Mouse (Mus musculus) c-Kit-positive CD71-negative TER-119-negative erythroid progenitor cells, embryonic 14.5 days (primary cell): Measurements from ENCODE around the gene Chid1.

Experiments
- DNase-seq: peaks from one replicate; pipeline ENCODE4 v3.0.0-alpha.2; 2013; ENCODE audit warnings: low read depth

Gene Chid1

GRCm38 (mm10) chr7:141502556-141502905 lies 37.1 kb downstream of the Chid1 start:
- DNase-seq, result no peak

GRCm38 (mm10) chr7:141501820-141502555 lies 37.7 kb downstream of the Chid1 start:
- no peak for DNase-seq

DNA sequence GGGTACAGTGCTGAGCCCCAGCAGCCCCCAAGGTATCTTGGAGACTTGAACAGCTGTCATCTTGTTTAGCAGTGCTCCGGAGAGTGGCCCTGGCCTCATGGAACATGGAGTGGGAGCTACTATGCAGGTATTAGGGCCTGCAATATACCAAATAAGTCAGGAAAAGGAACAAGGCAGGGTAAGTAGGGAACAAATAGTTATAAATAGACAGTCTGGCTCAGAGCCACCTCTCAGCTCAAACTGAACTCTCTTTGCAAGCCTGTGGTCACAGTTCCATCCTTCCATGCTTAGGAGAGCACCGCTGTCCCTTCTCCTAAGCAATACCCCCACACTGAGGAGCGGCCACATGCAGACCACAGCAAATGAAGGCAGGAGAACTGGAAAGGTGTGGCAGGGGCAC lies 42.1 kb downstream of the Chid1 start:
- DNase-seq, result no peak

- DNase-seq, result no peak
These were observed 43.7 kb downstream of the Chid1 start for GRCm38 (mm10) chr7:141495940-141496339.

DNA sequence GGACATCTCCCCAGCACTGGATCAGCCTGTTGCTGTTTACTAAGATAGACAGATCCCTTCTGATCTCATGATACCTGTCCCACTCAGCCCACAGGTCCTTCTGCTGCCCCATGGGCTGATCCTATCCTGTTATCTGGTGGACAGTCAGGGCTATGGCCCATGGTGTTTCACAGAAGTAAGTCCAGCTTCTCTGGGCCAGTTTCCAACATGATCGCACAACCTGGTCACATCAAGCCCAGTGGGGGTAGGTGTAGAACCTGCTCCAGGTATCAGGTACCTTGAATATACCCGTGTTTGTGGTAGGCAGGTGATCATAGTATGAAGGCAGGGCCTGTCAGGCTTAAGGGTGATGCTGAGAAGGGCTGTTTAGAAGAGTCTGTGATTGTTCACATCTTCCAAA lies 44.3 kb downstream of the Chid1 start:
- DNase-seq, result no peak

DNA sequence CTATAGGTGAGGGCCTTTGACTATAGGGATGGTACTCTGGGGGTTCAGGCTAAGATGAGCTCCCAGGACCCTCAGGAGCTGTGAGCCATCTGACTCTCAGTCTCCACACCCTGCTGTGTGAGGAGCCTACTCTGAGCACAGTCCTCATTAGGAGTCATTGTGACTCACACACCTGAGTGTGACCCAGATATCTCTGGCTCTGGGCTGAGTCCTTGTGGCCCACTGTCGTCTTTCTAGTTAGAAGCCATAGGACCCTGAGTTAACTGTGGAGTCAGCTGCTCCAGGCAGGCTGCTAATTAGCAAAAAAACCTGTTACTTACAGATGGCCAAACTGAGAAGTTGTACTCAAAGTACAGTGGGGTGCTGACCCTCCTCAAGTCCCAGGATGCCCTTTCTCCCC lies 45.9 kb downstream of the Chid1 start:
- DNase-seq, result no peak

- DNase-seq, result no peak
These were observed 46.9 kb downstream of the Chid1 start for GRCm38 (mm10) chr7:141492738-141493137.

- DNase-seq, result no peak
These were observed 48.5 kb downstream of the Chid1 start for GRCm38 (mm10) chr7:141491151-141491550.

DNA sequence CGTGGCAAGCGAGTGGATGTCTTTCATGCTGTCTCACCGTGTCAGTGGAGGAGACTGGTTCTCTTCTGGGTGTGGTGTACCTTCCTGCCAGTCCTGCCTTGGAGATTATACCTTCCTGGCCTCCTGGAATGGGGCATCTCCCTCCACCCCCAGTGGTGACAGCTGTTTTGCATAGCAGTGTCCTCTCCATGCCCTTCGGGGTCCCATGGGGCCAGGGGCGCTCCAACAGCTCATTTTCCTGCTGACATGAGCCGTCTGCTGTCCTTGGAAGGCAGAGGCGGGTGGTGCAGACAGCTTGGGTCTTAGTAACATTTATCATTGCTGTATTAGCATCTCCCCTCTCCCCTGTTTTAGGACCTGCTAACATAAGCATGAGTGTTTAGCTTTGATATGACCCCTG lies 52.5 kb downstream of the Chid1 start:
- no peak for DNase-seq

DNA sequence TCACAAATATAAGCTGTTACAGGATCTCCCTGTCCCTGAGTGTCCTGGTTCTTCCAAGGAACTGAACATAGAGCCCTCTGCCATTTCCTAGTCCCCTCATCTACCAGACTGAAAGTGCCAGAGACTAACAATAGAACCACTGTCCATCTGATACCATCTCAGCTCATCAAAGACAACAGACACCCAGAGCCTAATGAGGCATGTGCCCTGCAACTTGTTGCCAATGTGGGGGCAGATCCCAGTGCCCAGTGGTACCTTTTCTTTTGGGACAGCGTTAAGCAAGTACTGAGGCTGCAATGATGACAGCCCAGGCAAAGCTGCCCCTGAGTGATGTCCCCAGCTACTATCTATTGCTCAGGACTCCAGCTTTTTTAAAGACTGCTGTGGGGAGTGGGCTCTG lies 53.4 kb downstream of the Chid1 start:
- no peak for DNase-seq

- DNase-seq, result no peak
These were observed 54.1 kb downstream of the Chid1 start for GRCm38 (mm10) chr7:141485606-141486005.

GRCm38 (mm10) chr7:141485186-141485585 lies 54.5 kb downstream of the Chid1 start:
- no peak for DNase-seq

GRCm38 (mm10) chr7:141484186-141485120 lies 55.2 kb downstream of the Chid1 start:
- no peak for DNase-seq

DNA sequence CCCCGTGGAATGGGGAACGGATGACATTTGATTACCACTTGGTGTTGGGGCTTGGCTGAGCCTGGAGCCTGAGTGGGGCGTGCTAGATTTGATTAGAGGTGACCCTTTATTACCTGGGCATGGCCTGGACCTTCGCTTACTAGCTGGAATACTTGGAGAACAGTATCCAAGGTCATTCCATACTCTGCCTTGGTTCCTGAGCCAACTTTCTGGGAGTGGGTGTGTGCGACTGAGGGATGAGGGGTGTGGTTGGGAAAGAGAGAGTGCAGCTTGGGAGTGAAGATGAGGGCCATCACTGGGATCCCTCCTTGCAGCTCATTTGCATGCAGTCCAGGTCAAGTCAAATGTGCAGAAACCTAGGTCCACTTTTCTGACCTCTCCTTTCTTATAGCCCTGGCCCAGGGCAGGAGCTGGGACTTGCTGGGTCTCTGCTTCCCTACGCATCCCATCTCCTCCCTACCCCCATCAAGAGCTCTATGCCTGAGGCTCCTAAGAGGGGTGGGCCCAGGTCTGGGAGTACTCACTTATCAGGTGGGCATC lies 56.5 kb downstream of the Chid1 start:
- no peak for DNase-seq

DNA sequence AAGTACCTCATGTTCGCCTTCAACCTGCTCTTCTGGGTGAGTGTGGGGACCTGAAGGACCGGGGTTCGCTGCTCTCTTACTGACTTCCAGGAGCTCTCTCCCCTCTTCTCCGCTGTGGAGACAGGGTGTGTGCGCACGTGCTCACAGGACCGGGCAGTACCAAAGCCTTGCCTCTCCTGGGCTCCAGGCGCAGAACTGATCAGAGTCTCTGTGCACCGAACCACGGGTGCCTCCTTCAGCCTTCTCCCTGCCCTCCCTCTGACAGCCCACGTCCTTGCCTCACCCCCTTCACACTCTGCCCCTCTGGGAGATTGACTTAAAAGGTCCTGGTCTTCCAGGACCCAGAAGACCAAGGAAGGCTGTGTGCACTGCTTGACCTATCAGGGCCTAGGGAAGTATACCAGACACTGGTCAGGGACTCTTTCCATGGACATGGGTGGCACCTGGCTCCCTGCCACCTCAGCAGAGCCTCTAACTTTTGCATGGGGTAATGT lies 57.1 kb downstream of the Chid1 start:
- no peak for DNase-seq

DNA sequence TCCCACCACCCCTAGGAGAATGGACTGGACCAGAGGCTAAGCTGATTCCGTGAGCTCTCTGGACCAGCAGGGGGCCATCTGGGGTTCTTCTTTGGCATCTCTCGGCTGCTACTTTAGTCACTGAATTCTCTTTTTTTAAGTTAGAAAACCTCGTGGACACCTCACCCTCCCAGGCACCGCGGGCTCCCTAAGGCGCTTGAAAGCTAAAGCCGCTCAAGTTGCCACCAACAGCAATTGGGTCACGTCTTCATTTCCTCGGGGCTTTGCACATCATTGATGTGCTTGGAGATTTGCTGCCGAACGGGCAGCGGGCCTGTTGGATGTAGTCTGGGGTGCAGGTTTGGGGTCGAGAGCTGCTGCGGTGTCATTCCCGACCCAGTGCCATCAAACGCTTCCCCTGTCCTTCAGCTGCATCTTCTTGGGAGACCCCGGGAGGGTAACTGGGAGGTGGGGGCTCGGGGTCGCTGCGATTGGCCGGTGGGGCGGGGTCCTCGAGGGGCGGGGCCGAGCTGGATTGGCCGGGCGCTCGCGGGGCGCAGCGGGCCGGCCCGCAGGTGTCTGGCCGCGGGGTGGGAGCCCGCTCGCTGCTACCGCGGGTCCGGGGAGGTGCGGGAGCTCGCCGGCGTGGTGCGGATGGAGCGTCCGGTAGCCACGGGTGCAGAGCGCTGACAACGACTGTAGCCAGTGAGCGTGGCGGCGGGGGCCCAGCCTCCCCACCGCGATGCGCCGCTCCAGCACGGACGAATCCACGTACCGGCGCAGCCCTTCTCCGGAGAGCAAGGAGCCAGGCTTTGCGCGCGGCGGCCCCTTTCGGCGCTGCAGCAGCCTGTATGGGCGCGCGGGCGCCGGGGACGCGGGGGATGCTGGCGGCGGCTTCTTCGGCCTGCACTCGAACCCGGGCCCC lies 57.9 kb downstream of the Chid1 start:
- no peak for DNase-seq

GRCm38 (mm10) chr7:141480842-141481497 lies 58.7 kb downstream of the Chid1 start:
- peak; percentile 76 for DNase-seq

GRCm38 (mm10) chr7:141478270-141478748 lies 61.3 kb downstream of the Chid1 start:
- no peak for DNase-seq

DNA sequence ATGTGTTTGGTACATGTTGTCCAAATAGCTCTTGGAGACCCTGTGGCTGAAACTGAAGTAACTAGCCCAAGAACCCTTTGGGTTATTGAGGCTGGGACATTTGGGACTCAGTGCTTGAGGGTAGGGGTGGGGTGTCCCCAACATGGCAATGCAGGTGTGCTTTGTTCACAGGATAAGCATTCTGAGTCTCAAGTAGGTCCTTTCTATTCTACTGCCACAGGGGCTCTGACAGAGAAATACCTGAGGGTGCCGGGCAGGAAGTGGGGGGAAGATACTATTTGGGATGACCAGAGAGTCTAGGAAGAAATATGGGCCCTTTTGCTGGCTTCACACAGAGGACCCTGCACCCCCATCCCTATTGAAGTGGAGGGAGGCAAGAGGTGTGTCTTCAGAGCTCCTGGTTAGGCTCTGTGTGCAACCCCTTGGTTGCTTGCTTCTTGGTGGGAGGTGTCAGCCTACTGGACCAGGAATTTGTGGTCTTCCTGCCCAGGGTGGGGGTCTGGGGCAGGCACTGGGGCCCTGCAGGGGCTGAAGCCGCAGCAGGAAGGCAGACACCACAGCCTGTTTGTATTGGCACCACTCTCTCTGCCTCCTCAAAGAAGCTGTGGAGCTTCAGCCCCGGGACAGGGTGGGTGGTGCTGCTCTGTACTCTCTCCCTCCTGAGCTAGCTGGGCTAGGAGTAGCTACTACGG lies 61.9 kb downstream of the Chid1 start:
- DNase-seq, result no peak

- no peak for DNase-seq
These were observed 62.7 kb downstream of the Chid1 start for GRCm38 (mm10) chr7:141476981-141477370.
